Mouse (Mus musculus) B cell, adult 2 months (primary cell): Measurements from ENCODE around the gene Ace2.

Source experiments
- DNase-seq, 2 experiments: peaks; one replicate each; pipeline ENCODE4 v3.0.0; 2022

The Ace2 gene

DNA sequence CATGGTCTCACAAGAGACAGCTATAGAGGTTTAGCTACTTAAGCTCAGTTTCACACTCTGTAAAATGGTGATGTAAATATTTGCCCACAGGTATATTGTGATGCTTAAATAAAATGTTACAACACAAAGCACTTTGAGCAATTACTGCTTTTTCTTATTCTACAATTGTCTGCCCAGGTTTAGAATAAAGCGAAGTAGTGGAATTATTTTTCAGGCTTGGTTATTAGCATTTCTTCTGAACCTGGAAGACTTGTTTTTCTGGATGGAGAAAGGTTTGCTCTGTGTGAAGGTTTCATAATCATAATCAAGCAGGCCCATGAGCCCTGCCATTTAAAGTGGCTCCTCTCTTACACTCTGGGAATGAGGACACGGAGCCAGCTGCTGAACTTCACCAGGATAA is at the start of gene Ace2:
Gene Ace2, plus strand, starts transcription at position 301 of the 400 bp plus-strand sequence.
- DNase-seq, result no peak

DNA sequence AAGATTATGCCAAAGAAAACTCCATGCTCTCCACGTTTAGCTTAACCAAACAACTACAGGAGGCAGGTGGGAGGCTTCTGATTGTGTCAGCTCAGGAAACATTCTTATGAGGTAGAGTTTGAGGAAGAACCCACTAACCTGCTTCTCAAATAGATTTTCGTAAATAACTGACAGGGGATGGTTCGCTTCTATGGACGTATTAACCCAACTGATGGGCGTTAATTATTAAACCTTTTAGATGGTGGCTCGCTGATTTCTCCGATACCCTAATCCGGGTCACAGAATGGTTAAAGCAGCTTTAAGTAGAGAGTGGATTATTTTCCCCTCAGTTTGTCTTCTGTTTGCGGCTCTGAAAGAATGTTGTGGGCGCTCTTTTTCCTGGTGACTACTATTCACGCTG is 49.2 kb upstream of the Ace2 start:
- no peak for DNase-seq

- no peak for DNase-seq
Observed at GRCm38 (mm10) chrX:164092300-164093169, 46.6 kb upstream of the Ace2 start.

DNA sequence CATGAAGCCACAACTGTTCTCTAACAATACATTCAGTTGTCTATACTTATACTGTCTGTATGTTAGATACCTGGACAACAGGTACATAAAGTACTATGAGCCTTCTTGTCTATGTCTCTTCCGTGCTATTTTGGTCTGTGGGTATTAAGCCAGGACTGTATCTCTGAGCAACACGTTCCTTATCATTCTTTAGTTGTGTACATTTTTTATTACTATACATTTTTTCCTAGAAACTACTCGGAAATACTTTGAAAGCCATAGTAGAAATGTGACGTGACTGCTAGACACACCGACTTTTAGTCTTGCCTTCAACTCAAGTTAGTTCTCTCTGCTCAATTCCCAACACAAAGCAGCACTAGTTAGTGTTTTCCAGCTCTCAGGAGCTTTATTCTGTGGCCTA is 45.7 kb upstream of the Ace2 start:
- DNase-seq, result no peak

DNA sequence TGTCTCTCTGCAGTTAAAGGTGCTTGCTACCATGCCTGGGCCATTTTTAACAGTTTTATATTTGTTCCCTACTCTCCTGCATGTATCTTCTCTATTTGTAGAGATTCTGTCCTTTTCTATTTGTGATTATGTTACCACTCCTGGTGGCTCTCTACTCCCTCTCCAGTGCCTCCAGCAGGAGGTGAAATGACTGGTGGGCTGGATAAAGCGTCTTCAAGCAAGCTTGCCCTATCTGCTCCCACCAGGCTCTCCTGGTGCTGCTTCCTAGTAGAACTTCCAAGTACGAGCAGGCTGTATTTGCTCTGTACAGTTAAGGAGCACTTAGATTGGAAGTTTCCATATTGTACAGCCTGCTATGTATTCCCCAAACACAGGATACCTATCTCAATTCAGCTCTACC is 43.3 kb upstream of the Ace2 start:
- no peak for DNase-seq

GRCm38 (mm10) chrX:164101483-164101882 is 37.6 kb upstream of the Ace2 start:
- DNase-seq, result no peak

- no peak for DNase-seq
Observed at GRCm38 (mm10) chrX:164102198-164102597, 36.9 kb upstream of the Ace2 start.

- no peak for DNase-seq
Observed at GRCm38 (mm10) chrX:164102656-164103055, 36.5 kb upstream of the Ace2 start.

DNA sequence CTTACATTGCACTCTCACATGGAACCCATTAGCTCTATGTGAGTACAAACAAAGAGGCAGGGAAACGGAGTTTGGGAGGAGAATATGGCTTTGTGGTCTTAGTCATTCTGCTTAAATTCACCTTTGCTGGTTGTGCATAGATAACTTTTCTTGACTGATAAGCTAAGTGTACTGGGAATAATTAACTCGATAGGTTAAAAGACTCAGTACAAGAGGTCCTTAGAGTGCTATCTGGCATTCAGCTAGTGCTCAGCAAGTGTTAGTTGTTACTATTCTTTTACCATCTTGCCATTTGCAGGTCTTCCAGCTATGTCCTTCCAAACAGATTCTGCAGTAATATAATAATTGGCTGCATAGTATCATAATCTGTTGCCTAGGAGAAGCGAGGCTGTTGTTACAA is 28.0 kb upstream of the Ace2 start:
- no peak for DNase-seq

- DNase-seq, result no peak
Observed at GRCm38 (mm10) chrX:164113744-164114143, 25.4 kb upstream of the Ace2 start.

DNA sequence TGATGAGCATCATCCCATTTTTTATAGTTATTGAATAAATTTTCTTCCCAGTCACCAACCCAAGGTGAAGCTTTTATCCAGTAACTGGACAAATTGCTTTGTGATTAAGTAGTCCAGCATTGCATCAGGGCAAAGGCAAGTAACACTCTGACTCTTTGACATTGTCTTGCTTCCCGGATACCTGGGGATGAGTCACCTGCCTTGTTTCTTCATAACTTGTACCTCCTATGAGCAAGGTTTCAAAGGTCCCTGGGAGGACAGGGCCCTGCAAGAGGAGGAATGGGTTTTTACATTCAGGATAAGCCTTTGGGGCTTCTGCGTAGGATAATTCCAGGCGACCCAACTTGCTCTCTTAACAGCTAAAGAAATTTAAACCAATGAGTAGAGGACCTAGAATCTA is 15.2 kb upstream of the Ace2 start:
- no peak for DNase-seq

DNA sequence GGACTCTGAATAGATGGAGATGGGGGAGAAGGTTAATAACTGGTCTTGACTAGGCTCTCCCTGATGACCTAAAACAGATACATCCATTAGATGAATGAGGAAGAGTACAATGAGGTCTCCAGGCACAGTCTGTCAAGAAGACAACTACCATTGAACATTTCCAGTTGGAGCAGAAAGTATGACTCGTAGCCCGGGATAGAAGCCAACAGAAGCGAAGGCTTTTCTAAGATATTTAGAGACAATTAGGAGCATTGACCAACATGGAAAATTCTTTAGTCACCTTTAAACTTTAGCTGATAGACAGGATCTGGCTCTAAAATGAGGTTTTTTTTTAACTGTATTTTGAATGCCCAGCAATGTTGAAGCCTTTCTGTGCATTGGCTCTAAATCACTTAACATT is 5.6 kb upstream of the Ace2 start:
- no peak for DNase-seq

- DNase-seq, result no peak
Observed at GRCm38 (mm10) chrX:164135304-164135818, 3.8 kb upstream of the Ace2 start.

DNA sequence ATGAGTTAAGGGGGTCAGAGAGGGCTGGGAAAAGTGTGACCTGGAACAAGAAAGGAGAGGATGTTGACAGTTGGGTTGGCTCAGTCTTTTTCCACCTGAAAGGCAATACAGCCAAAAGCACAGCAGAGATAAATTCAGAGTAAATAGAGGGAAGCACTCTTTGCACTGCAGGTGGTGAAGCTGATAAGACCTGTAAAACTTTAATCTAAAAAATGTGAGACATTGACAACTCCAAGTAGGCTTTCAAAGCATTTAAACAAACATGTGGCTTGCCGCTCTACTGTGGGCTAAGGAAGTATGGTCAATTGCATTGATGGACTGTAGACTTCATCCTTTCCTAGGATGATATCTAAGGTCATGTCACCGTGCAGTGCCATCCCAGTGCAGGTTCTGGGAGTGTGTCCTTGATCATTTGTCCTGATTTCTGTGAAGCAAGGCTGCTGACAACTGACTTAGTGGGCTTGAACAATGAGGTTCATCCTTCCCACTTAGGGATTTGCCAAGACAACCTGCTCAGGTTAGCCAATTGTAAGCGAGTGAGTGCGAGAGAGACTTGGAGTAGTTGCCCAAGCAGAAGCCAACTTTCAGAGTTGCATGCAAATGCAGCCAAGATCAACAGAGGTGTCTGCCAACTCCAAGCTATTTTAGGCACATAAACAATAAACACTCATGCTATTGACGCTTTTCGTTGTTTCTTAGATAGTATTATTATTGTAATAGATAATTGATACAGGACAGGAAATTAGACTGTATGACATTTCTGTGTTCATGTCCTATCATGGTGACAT is 6.5 kb downstream of the Ace2 start:
- no peak for DNase-seq

DNA sequence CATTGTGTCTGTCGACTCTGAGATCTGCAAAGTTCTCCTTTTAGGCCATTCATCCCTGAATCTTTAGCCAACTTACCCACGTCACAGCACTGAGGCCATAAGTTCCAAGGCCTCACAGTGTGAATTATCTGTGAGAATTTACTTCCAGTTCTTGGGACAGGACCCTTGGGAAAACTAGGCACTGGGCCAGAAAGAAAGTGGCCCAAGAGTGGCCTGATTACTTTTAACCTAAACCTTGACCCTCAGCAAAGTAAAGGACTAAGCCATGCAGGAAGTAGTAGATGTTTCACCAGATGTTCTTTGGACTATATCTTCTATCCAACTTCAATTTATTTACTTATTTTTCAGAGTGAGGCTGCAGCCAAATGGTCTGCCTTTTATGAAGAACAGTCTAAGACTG is 13.6 kb downstream of the Ace2 start:
- no peak for DNase-seq

DNA sequence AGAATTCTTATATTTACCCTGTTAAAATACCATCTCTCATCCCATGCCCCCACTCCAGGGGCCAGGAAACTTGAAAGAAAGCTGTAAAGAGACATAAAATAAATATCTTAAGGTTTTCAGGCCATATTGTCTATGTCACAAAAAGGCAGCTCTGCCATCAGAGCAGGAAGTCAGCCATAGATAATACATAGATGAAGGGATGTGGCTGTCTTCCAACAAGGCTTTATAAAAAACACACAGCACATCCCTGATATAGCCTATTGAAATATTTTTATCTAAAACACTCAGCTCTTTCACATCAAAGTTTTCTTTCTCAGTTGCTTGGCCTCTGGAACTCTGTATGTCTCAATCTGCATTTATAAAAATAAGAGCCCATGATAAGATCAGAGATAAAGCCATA is 14.5 kb downstream of the Ace2 start:
- no peak for DNase-seq

DNA sequence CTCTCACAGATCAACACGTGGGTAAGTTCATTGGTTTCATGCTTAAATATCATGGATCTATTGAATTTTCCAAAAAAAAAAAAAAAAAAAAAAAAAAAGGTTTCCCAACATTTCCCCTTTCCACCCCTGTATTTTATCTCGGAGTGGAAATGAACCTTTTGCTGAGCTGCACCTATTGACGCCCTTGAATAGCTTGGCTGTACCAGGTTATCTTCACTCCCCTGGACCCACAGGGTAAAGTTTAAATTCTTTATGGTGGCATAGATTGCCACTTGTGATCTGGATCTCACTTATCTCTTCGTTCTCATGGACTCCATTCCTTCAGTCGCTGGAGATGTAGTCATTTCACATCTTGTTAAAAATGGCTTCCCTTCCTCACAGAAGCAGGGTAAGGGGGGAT is 15.5 kb downstream of the Ace2 start:
- no peak for DNase-seq

DNA sequence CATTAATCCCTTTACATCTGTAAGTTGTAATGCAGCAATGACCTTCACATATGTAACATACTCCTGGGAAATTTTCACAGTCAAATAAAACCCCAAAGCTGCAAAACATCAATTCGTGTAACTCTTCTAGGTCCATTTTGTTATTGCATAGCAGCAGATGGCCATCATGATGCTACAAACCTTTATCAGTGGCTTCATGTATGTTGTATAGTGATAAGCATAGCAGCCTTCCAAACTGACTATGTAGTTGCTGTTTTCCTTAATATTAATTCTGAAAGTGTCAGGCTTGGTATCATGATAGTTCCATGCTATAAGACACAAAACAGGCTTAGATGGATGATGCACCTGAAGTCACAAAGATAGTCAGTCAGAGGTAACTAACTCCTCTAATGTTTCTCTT is 25.5 kb downstream of the Ace2 start:
- DNase-seq, result no peak

DNA sequence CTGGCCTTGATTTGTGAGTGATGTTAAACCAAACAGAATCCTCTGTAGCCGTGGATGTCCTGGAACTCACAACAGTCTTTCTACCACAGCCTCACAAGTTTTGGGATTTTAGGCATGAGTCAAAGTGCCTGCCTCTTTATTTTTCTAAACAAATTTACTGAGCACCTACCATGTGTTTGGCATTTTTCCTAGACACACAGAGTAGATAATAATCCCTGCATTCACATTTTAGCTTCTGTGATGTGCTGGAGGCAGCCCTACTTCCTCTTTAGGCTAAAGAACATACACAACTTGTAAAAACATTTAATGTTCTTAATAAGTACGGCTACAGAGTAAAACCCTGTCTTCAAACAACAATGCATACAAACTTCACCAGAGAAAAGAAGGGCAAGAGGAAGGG is 31.9 kb downstream of the Ace2 start:
- no peak for DNase-seq

GRCm38 (mm10) chrX:164173880-164174279 is 34.7 kb downstream of the Ace2 start:
- no peak for DNase-seq

DNA sequence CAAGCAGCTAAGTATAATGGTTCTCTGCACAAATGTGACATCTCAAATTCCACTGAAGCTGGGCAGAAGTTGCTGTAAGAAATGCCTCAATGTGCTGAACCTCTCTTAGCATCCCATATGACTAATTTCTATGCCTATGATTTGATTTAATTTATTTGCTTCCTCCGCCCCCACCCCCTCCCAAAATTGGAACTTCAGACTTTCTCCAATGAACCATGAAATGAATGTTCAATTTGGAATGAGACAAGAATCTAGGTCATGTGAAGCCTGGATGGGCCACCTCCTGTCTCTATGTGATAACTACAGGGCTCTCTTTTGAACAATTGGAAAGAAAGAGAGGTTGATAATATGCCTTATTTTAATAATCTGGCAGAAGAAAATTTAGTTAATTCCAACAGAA is 36.2 kb downstream of the Ace2 start:
- DNase-seq, result no peak

DNA sequence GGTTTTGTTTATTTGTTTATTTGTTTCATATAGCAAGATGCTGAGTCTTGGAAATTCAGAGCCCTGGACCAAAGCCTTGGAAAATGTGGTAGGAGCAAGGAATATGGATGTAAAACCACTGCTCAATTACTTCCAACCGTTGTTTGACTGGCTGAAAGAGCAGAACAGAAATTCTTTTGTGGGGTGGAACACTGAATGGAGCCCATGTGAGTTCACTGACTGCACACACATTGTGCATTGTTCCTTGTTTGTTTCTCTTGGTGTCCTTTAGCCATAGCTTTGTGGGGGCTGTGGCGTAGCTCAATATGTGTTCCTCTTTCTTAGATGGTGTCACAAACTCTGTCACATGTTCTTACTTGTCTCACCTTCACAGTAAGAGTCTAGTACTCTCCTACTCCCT is 36.6 kb downstream of the Ace2 start:
- DNase-seq, result no peak

- DNase-seq, result no peak
Observed at GRCm38 (mm10) chrX:164178856-164179255, 39.7 kb downstream of the Ace2 start.

GRCm38 (mm10) chrX:164179746-164180145 is 40.6 kb downstream of the Ace2 start:
- DNase-seq, result peak; percentile 44 to 52
